Mouse (Mus musculus) embryonic facial prominence, embryonic 10.5 days (tissue): ENCODE data around the gene Klhl26. TPM values are rescaled to one million over a fixed set of nuclear protein-coding genes. Genes with fewer than 3 reads are reported as not detected.
A peak's percentile ranks its signal among the peaks of the same experiment; 100 is the strongest.

Experiments
- DNase-seq: peaks from one replicate; pipeline ENCODE4 v3.0.0-alpha.2; 2017; ENCODE audit warnings: low spot score
- H3K27ac ChIP-seq: fragments of 300-500 bp; sonication (generic); replicated peaks from 2 replicates; pipeline ENCODE4 v1.5.1; 2016; ENCODE audit warnings: mild to moderate bottlenecking
- H3K27me3 ChIP-seq: fragments of 300-500 bp; sonication (generic); replicated peaks from 2 replicates; pipeline ENCODE4 v1.6.1; 2016; ENCODE audit warnings: low read depth, mild to moderate bottlenecking; ENCODE audit not compliant: poor library complexity, severe bottlenecking
- H3K36me3 ChIP-seq: fragments of 300-500 bp; sonication (generic); replicated peaks from 2 replicates; pipeline ENCODE4 v1.6.1; 2016; ENCODE audit warnings: mild to moderate bottlenecking, moderate library complexity
- H3K4me1 ChIP-seq: fragments of 300-500 bp; sonication (generic); 2 replicates; pipeline ENCODE4 v1.6.1; 2016
- H3K4me3 ChIP-seq: fragments of 300-500 bp; sonication (generic); 2 replicates; pipeline ENCODE4 v1.5.1; 2016; ENCODE audit warnings: mild to moderate bottlenecking, moderate library complexity
- H3K9me3 ChIP-seq: fragments of 300-500 bp; sonication (generic); 2 replicates; pipeline ENCODE4 v1.6.1; 2016; ENCODE audit warnings: mild to moderate bottlenecking
- WGBS: fragments of 180-500 bp; shearing (Covaris S2); methylation state at CpG from one replicate; pipeline ENCODE4 v1.1.7; 2016; 5-methylcytosine and 5-hydroxymethylcytosine counted together
- polyA plus RNA-seq: library from polyadenylated mRNA; unstranded; fragments of >200 nt; fragmentation: Nextera tagmentation; extraction: Ambion mirVana; gene quantifications from 2 replicates; pipeline ENCODE4 v1.2.1, GENCODE M21; 2016

The Klhl26 gene
- polyA plus RNA-seq, 1 experiment from 2014 or later: 24.1 TPM

DNA sequence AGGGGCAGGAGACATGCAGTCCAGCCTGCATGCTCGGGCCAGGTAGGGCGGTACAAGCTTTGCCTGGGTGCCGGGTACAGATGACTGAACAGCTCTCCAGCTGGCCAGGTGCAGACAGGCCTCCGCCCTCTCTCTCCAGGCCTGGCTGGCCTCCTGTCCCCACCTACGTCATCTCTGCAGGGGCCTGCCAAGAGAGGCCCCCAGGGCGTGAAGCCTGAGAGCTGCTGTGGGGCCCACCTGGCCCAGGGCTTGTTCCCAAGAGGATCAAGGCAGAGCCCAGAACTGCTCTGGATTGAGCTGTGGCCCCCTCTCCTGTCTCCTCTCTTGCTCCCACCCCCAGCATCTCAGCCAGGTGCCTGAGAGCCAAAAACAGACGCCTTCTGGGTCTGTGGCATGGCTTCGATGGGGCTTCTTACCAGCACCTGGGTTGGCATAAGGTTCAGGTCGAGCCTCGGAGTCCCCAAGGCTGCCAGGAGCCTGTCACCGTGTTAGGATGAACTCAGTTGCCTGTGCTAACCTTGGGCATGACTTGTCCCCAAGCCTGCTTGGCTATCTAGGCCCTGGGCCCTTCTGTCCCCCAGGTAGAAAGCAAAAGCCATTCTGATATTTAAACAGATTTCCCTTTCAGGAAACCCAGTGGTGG lies 70.2 kb downstream of the Klhl26 start:
- 76% methylated on average over 11 of the region's 11 CpGs for WGBS
- H3K27ac ChIP-seq: peak overlapping the region; percentile 55
- no peaks in the 10 kb centered on the region for H3K27me3 ChIP-seq
- H3K4me3 ChIP-seq: no peak overlapping the region
- peaks cover 49% of the 10 kb centered on the region for H3K4me1 ChIP-seq
- DNase-seq: no peak
- H3K36me3 ChIP-seq: peaks cover 17% of the 10 kb centered on the region
- H3K9me3 ChIP-seq: no peaks in the 10 kb centered on the region

DNA sequence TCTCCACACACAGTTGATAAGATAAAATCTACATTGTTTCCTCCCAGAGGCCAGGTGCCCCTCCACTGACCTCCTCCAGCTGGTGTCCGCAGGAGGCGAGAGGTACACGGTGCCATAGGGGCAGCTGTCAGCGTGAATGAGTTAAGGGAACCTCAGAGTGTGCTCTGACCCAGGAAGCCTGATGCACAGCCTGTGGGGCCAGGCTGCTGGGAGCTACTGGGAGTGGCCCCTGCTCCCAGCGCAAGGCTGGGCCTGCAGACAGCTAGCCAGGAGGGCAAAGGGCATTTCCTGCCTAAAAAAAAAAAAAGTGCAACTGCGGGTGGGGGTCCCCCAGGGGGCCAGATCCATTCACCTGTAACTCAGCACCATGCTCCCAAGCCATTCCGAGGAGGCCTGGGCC lies 71.6 kb downstream of the Klhl26 start:
- no peak overlapping the region for H3K4me3 ChIP-seq
- H3K27me3 ChIP-seq: no peaks in the 10 kb centered on the region
- H3K27ac ChIP-seq: 0 out of 2 replicates have a peak overlapping the region, but pooled peaks have one; percentile 24
- H3K36me3 ChIP-seq: peaks cover 21% of the 10 kb centered on the region
- no peak for DNase-seq
- peaks cover 45% of the 10 kb centered on the region for H3K4me1 ChIP-seq
- no peaks in the 10 kb centered on the region for H3K9me3 ChIP-seq
- 30% methylated on average over 7 of the region's 7 CpGs for WGBS

DNA sequence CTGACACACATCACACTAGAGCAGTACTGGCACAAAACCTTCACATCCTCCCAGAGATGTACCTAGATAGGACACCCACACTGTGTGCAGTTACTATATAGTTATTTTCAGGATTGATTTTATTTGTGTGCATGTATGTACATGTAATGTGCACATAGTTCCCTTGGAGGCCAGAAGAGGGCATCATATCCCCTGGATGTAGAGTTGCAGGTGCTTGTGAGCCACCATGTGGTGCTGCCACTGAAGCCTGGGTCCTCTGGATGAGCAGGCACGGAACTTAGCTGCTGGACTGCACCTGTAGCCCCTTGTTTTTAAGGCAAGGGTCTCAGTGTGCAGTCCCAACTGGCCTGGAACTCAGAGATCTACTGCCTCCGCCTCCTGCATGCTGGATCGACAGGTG lies 72.6 kb downstream of the Klhl26 start:
- Histone ChIP-seq H3K4me1 (peaks cover 40% of the 10 kb centered on the region), H3K4me3 (no peak overlapping the region), H3K27ac (no peak overlapping the region), H3K36me3 (peaks cover 26% of the 10 kb centered on the region), H3K27me3 (no peaks in the 10 kb centered on the region), H3K9me3 (no peaks in the 10 kb centered on the region)
- no peak for DNase-seq
- 93% methylated on average over 3 of the region's 3 CpGs for WGBS

Other genes with a start within 250 kb of the Klhl26 start
- gene Sugp2, start 242.7 kb downstream of the Klhl26 start, polyA plus RNA-seq: 47.0 and 50.8 TPM in 2 replicates
- 30.8 and 31.9 TPM in 2 replicates for gene Armc6, start 242.5 kb downstream of the Klhl26 start, polyA plus RNA-seq
- 121 and 130 TPM in 2 replicates for gene Homer3, start 194.1 kb downstream of the Klhl26 start, polyA plus RNA-seq
- 51.0 and 58.1 TPM in 2 replicates for gene Ddx49, start 174.5 kb downstream of the Klhl26 start, polyA plus RNA-seq
- 293 and 297 TPM in 2 replicates for gene Cope, start 174.4 kb downstream of the Klhl26 start, polyA plus RNA-seq
- gene Cers1, start 161.2 kb downstream of the Klhl26 start, polyA plus RNA-seq: 2.3 and 4.1 TPM in 2 replicates
- gene Gdf1, start 147.2 kb downstream of the Klhl26 start, polyA plus RNA-seq: 5.6 and 5.7 TPM in 2 replicates
- 21.9 and 22.1 TPM in 2 replicates for gene Upf1, start 123.7 kb downstream of the Klhl26 start, polyA plus RNA-seq
- 0.19 and 0.37 TPM in 2 replicates for gene Comp, start 103.4 kb downstream of the Klhl26 start, polyA plus RNA-seq
- 17.3 and 20.6 TPM in 2 replicates for gene Crtc1, start 37.4 kb downstream of the Klhl26 start, polyA plus RNA-seq
- gene Tmem59l, start 10.4 kb upstream of the Klhl26 start, polyA plus RNA-seq: 28.3 and 29.4 TPM in 2 replicates
- 103 and 116 TPM in 2 replicates for gene Crlf1, start 16.2 kb upstream of the Klhl26 start, polyA plus RNA-seq
- 118 and 138 TPM in 2 replicates for gene Rex1bd, start 29.8 kb upstream of the Klhl26 start, polyA plus RNA-seq
- 908 and 951 TPM in 2 replicates for gene Uba52, start 33.8 kb upstream of the Klhl26 start, polyA plus RNA-seq
- gene Fkbp8, start 50.8 kb upstream of the Klhl26 start, polyA plus RNA-seq: 278 and 285 TPM in 2 replicates
- gene Kxd1, start 51.0 kb upstream of the Klhl26 start, polyA plus RNA-seq: 49.7 and 51.0 TPM in 2 replicates
- 20.8 and 21.1 TPM in 2 replicates for gene Ell, start 62.5 kb upstream of the Klhl26 start, polyA plus RNA-seq
- 184 and 187 TPM in 2 replicates for gene Isyna1, start 117.4 kb upstream of the Klhl26 start, polyA plus RNA-seq
- gene Ssbp4, start 131.9 kb upstream of the Klhl26 start, polyA plus RNA-seq: 105 and 109 TPM in 2 replicates
- 0.77 and 0.79 TPM in 2 replicates for gene Lrrc25, start 139.2 kb upstream of the Klhl26 start, polyA plus RNA-seq
- 0.14 TPM in 1 of 2 replicates, not detected in the other for gene Gdf15, start 155.5 kb upstream of the Klhl26 start, polyA plus RNA-seq
- 51.8 and 52.7 TPM in 2 replicates for gene Pgpep1, start 183.4 kb upstream of the Klhl26 start, polyA plus RNA-seq
- 347 and 351 TPM in 2 replicates for gene Lsm4, start 196.3 kb upstream of the Klhl26 start, polyA plus RNA-seq
- gene Jund, start 222.0 kb upstream of the Klhl26 start, polyA plus RNA-seq: 58.7 and 61.7 TPM in 2 replicates
- 0.05 TPM in 1 of 2 replicates, not detected in the other for gene Iqcn, start 226.5 kb upstream of the Klhl26 start, polyA plus RNA-seq
- gene Gm3336, start 241.6 kb upstream of the Klhl26 start, polyA plus RNA-seq: not detected in 2 replicates
- 0.20 and 0.69 TPM in 2 replicates for gene Pde4c, start 246.8 kb upstream of the Klhl26 start, polyA plus RNA-seq